Mouse (Mus musculus) intestine, embryonic 15.5 days (tissue): ENCODE results near the gene Lbr. TPM values are rescaled to one million over a fixed set of nuclear protein-coding genes. Genes with fewer than 3 reads are reported as not detected.
"Not testable (repeated sequence)": the region's sequence is repeated elsewhere in the genome, so short reads cannot be mapped to it uniquely, and the experiment has no call there.

ENCODE experiments used
- ATAC-seq: fragments of 200-750 bp; cut with Nextera tagmentation; 2 replicates; pipeline ENCODE4 v1.8.0; 2017; ENCODE audit warnings: moderate TSS enrichment, moderate library complexity
- H3K27ac ChIP-seq: fragments of 300-500 bp; sonication (generic); 2 replicates; pipeline ENCODE4 v1.5.1; 2015; ENCODE audit warnings: mild to moderate bottlenecking, inconsistent platforms
- H3K27me3 ChIP-seq: fragments of 300-500 bp; sonication (generic); replicated peaks from 2 replicates; pipeline ENCODE4 v1.6.1; 2015; ENCODE audit warnings: inconsistent platforms
- H3K36me3 ChIP-seq: fragments of 300-500 bp; sonication (generic); 2 replicates; pipeline ENCODE4 v1.6.1; 2015; ENCODE audit warnings: inconsistent platforms
- H3K4me1 ChIP-seq: fragments of 300-500 bp; sonication (generic); replicated peaks from 2 replicates; pipeline ENCODE4 v1.6.1; 2015; ENCODE audit warnings: inconsistent platforms
- H3K4me2 ChIP-seq: fragments of 300-500 bp; sonication (generic); replicated peaks from 2 replicates; pipeline ENCODE4 v1.6.1; 2015; ENCODE audit warnings: mild to moderate bottlenecking, inconsistent platforms
- H3K4me3 ChIP-seq: fragments of 300-500 bp; sonication (generic); replicated peaks from 2 replicates; pipeline ENCODE4 v1.5.1; 2015; ENCODE audit warnings: inconsistent platforms
- H3K9ac ChIP-seq: fragments of 300-500 bp; sonication (generic); 2 replicates; pipeline ENCODE4 v1.6.1; 2015; ENCODE audit warnings: inconsistent platforms
- H3K9me3 ChIP-seq: fragments of 300-500 bp; sonication (generic); 2 replicates; pipeline ENCODE4 v1.6.1; 2016; ENCODE audit warnings: inconsistent platforms
- WGBS: fragments of 180-500 bp; shearing (Covaris S2); methylation state at CpG from one replicate; pipeline ENCODE4 v1.1.7; 2015; 5-methylcytosine and 5-hydroxymethylcytosine counted together
- polyA plus RNA-seq: library from polyadenylated mRNA; unstranded; fragments of >200 nt; fragmentation: Nextera tagmentation; extraction: Ambion mirVana; gene quantifications from 2 replicates; pipeline ENCODE4 v1.2.1, GENCODE M21; 2015

The Lbr gene
- polyA plus RNA-seq, 1 experiment from 2014 or later: 156 TPM

DNA sequence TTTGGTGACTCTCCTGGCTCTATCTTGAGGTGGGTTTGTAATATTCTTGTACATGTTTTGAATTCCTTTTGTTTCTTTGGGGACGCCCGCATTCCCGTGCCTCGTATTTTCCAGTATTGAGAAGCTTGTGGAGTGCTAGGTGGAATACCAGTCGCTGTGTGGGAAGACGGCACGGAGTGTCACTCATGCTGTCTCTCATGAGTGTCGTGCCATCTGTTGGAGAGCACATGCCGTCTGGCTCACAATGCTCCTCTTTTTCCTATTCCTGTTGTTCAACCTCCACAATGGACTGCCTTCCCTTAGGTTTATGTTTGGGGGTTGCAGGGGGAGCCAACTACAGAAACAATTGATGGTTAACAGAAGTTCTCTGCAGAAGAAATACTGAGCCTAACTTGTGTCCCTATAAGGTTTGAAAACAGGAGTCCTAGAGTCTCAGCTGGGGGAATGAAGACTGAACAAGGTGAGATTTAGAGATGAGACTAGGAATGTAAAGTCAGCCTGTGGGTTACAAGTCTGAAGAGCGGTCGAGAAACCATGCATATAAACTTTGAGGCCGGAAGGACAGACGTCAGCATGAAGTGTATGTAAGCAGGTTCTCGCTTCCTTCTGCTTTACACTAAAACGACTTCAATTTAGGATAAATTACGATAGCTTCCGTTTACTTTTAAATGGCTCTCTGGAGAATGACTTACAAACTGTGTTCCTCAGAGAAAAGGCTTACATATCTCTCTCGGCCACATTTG is 31.2 kb downstream of the Lbr start:
- Histone ChIP-seq H3K9ac (no peak overlapping the region), H3K4me1 (no peaks in the 10 kb centered on the region), H3K9me3 (no peaks in the 10 kb centered on the region), H3K27me3 (no peaks in the 10 kb centered on the region), H3K36me3 (peaks cover 23% of the 10 kb centered on the region), H3K4me2 (no peak overlapping the region), H3K4me3 (no peak overlapping the region), H3K27ac (no peak overlapping the region)
- ATAC-seq: no peak
- 86% methylated on average over 18 of the region's 18 CpGs for WGBS

GRCm38 (mm10) chr1:181800667-181801066 is 42.2 kb downstream of the Lbr start:
- 91% methylated on average over 4 of the region's 4 CpGs for WGBS
- no peak overlapping the region for H3K4me2 ChIP-seq
- H3K4me1 ChIP-seq: no peaks in the 10 kb centered on the region
- no peak overlapping the region for H3K27ac ChIP-seq
- H3K9me3 ChIP-seq: no peaks in the 10 kb centered on the region
- no peaks in the 10 kb centered on the region for H3K36me3 ChIP-seq
- no peaks in the 10 kb centered on the region for H3K27me3 ChIP-seq
- H3K9ac ChIP-seq: no peak overlapping the region
- ATAC-seq: no peak
- H3K4me3 ChIP-seq: no peak overlapping the region

DNA sequence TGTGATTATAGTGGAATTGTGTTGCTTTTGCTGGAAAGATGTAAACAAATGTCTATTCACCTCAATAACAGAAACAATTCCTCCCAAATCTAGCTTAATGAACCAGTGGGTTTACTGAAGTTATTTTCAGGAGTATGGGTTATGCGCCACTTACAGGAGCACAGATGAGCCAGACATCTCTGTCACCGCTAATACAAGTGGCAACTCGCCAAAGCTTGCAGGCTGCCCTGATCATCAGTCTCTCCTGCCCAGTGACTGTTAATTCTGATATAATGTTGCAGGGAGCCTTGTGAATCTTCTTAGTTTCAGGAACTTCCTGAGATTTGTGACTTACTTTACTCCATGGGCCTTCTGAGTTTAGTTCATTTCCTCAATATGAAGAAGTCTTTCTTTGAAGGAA is 42.9 kb downstream of the Lbr start:
- H3K9me3 ChIP-seq: no peaks in the 10 kb centered on the region
- H3K27ac ChIP-seq: no peak overlapping the region
- no peak overlapping the region for H3K4me3 ChIP-seq
- no peak for ATAC-seq
- no peak overlapping the region for H3K4me2 ChIP-seq
- H3K36me3 ChIP-seq: no peaks in the 10 kb centered on the region
- H3K4me1 ChIP-seq: no peaks in the 10 kb centered on the region
- WGBS: 84% methylated on average over 3 of the region's 3 CpGs
- no peaks in the 10 kb centered on the region for H3K27me3 ChIP-seq
- no peak overlapping the region for H3K9ac ChIP-seq

DNA sequence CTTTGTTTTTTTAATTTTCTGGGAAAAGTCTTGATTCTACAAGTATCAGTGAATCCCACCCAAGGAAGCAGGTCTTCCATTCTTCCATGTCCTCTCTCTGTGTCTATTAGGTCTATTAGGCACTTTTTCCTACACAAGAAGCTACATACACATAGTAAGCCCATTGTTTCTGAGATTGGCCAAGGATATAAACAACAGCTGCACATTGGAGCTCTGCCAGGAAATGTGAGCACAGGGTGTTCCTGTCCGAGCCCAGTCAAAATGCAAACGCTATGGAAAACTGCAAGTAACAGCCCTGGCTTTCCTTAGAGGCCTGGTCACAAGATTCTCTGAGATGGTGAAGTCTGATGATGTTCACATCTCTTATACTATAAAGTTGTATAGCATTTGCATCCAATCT is 49.3 kb downstream of the Lbr start:
- no peaks in the 10 kb centered on the region for H3K9me3 ChIP-seq
- no peaks in the 10 kb centered on the region for H3K36me3 ChIP-seq
- no peaks in the 10 kb centered on the region for H3K27me3 ChIP-seq
- H3K4me1 ChIP-seq: no peaks in the 10 kb centered on the region
- ATAC-seq: peak; percentile 36; the same call in 1 of the 2 replicates
- 37% methylated on average over 2 of the region's 2 CpGs for WGBS
- no peak overlapping the region for H3K9ac ChIP-seq
- H3K27ac ChIP-seq: 0 out of 2 replicates have a peak overlapping the region, but pooled peaks have one; percentile 13
- H3K4me2 ChIP-seq: no peak overlapping the region
- H3K4me3 ChIP-seq: no peak overlapping the region

- 49% methylated on average over 6 of the region's 6 CpGs for WGBS
- H3K36me3 ChIP-seq: no peaks in the 10 kb centered on the region
- H3K9ac ChIP-seq: no peak overlapping the region
- no peak overlapping the region for H3K4me2 ChIP-seq
- no peak overlapping the region for H3K27ac ChIP-seq
- ATAC-seq: no peak
- no peaks in the 10 kb centered on the region for H3K4me1 ChIP-seq
- H3K4me3 ChIP-seq: no peak overlapping the region
- no peaks in the 10 kb centered on the region for H3K27me3 ChIP-seq
- H3K9me3 ChIP-seq: no peaks in the 10 kb centered on the region
Measured at GRCm38 (mm10) chr1:181789952-181790351, 52.9 kb downstream of the Lbr start.

DNA sequence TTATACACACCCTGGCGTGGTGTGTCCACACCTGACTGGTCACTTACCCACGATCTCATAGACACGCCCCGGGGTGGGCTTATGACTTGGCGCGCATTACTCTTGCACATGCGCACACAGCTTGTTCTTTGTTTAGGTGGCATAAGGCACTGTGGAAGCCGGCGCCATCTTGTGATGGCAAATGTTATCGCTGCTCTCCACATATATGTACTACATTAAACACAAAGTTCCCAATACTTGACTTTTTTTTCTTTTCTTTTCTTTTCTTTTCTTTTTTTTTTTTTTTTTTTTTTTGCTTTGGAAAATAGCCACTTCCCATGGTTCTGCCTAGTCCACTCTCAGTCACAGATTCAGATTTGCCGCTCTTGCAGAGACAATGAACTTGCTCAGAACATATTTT is 60.2 kb downstream of the Lbr start:
- WGBS: 97% methylated on average over 11 of the region's 11 CpGs

GRCm38 (mm10) chr1:181776541-181776940 is 66.3 kb downstream of the Lbr start:
- Histone ChIP-seq H3K4me2 (no peak overlapping the region), H3K27ac (no peak overlapping the region), H3K9ac (no peak overlapping the region), H3K36me3 (no peaks in the 10 kb centered on the region), H3K9me3 (no peaks in the 10 kb centered on the region), H3K4me1 (no peaks in the 10 kb centered on the region), H3K4me3 (no peak overlapping the region), H3K27me3 (no peaks in the 10 kb centered on the region)
- no peak for ATAC-seq
- 54% methylated on average over 1 of the region's 1 CpGs for WGBS

More for the DNA sequence above, 60.2 kb downstream of the Lbr start:
- H3K36me3 ChIP-seq, H3K4me1 ChIP-seq, H3K4me2 ChIP-seq, H3K9ac ChIP-seq, H3K9me3 ChIP-seq, H3K27me3 ChIP-seq, ATAC-seq, H3K4me3 ChIP-seq, H3K27ac ChIP-seq: not testable (repeated sequence)

GRCm38 (mm10) chr1:181771871-181772270 is 71.0 kb downstream of the Lbr start:
- Histone ChIP-seq H3K4me3 (no peak overlapping the region), H3K36me3 (no peaks in the 10 kb centered on the region), H3K9me3 (no peaks in the 10 kb centered on the region), H3K9ac (no peak overlapping the region), H3K4me1 (no peaks in the 10 kb centered on the region), H3K27me3 (no peaks in the 10 kb centered on the region), H3K4me2 (no peak overlapping the region), H3K27ac (no peak overlapping the region)
- WGBS: 94% methylated on average over 3 of the region's 3 CpGs
- no peak for ATAC-seq

DNA sequence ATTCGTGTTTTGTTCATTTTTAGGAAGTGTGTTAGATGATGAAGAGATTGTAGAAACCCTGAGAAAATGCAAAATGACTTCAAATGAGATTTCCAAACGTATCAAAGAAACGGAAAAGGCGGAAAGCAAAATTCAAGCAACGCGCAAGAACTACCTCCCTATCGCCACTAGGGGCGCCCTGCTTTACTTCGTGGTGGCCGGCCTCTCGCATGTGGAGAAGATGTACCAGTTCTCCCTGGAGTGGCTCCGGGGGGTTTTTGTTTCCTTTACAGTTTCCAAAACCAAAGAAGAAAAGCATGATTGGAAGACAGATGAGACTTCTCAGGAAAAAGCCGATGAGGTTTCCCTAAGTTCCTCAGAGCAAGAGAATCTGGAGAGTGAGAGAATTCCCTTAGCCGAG is 73.5 kb downstream of the Lbr start:
- H3K4me3 ChIP-seq: no peak overlapping the region
- H3K4me2 ChIP-seq: no peak overlapping the region
- no peak for ATAC-seq
- no peaks in the 10 kb centered on the region for H3K9me3 ChIP-seq
- no peak overlapping the region for H3K27ac ChIP-seq
- no peaks in the 10 kb centered on the region for H3K27me3 ChIP-seq
- H3K4me1 ChIP-seq: no peaks in the 10 kb centered on the region
- WGBS: 55% methylated on average over 14 of the region's 14 CpGs
- H3K9ac ChIP-seq: no peak overlapping the region
- H3K36me3 ChIP-seq: no peaks in the 10 kb centered on the region

Other genes with a start within 250 kb of the Lbr start
- 12.3 and 13.4 TPM in 2 replicates for gene Enah, start 176.9 kb upstream of the Lbr start, polyA plus RNA-seq